ENCODE assay signal across 8 mouse cellular contexts in genomic region chr10:108113361-108114237, GRCm38 (mm10). TPM values are rescaled to one million over a fixed set of nuclear protein-coding genes. Genes with fewer than 3 reads are reported as not detected.
DNase-seq lines count a peak whose midpoint lies in the region; ATAC-seq and TF ChIP-seq lines count a peak whose summit lies in the region.

No protein-coding gene starts in this region.

- H3K9me3 ChIP-seq in forebrain, embryonic 13.5 days (replicated peaks), result no peaks in the 10 kb centered on the region
- no peaks in the 10 kb centered on the region for H3K9me3 ChIP-seq in limb, embryonic 14.5 days (ENCODE audit: control insufficient read depth, low read length)
- H3K9me3 ChIP-seq in midbrain, embryonic 15.5 days, result no peaks in the 10 kb centered on the region

- WGBS in forebrain, embryonic 13.5 days, result 56% methylated on average over 17 of the region's 17 CpGs
- 42% methylated on average over 17 of the region's 17 CpGs for WGBS in limb, embryonic 14.5 days
- WGBS in midbrain, embryonic 15.5 days, result 43% methylated on average over 17 of the region's 17 CpGs

- peak; percentile 65; the same call in 1 of the 2 replicates for ATAC-seq in forebrain, embryonic 13.5 days
- 0 out of 2 replicates have a peak, but pooled peaks have one; percentile 34 for ATAC-seq in limb, embryonic 14.5 days (ENCODE audit: low FRiP score, low read depth)
- peak; percentile 81 for ATAC-seq in midbrain, embryonic 15.5 days (replicated peaks)

- no peaks in the 10 kb centered on the region for H3K27me3 ChIP-seq in forebrain, embryonic 13.5 days
- H3K27me3 ChIP-seq in limb, embryonic 14.5 days (ENCODE audit: control insufficient read depth, insufficient read depth, low read length), result no peaks in the 10 kb centered on the region
- H3K27me3 ChIP-seq in midbrain, embryonic 15.5 days (replicated peaks), result no peaks in the 10 kb centered on the region

- peak overlapping the region; percentile 40 for H3K4me2 ChIP-seq in forebrain, embryonic 13.5 days
- peak overlapping the region; percentile 27 for H3K4me2 ChIP-seq in limb, embryonic 14.5 days (replicated peaks; ENCODE audit: low read depth, low read length, severe bottlenecking)
- peak overlapping the region; percentile 43 for H3K4me2 ChIP-seq in midbrain, embryonic 15.5 days

- no peaks in the 10 kb centered on the region for H3K4me1 ChIP-seq in forebrain, embryonic 13.5 days
- H3K4me1 ChIP-seq in limb, embryonic 14.5 days (ENCODE audit: control insufficient read depth, insufficient read depth, low read length), result no peaks in the 10 kb centered on the region
- no peaks in the 10 kb centered on the region for H3K4me1 ChIP-seq in midbrain, embryonic 15.5 days

- no peak overlapping the region for H3K4me3 ChIP-seq in forebrain, embryonic 13.5 days
- H3K4me3 ChIP-seq in limb, embryonic 14.5 days (replicated peaks; ENCODE audit: low read length), result 0 out of 2 replicates have a peak overlapping the region, but pooled peaks have one; percentile 1
- H3K4me3 ChIP-seq in midbrain, embryonic 15.5 days, result peak overlapping the region; percentile 30

- no peak for TF ChIP-seq POLR2A in limb, embryonic 14.5 days (IDR thresholded peaks at IDR 0.05; ENCODE audit: borderline replicate concordance, extremely low read depth, insufficient read depth, insufficient read length)

- 0 out of 2 replicates have a peak overlapping the region, but pooled peaks have one; percentile 5 for H3K9ac ChIP-seq in forebrain, embryonic 13.5 days
- no peak overlapping the region for H3K9ac ChIP-seq in limb, embryonic 14.5 days (ENCODE audit: low read depth, low read length, severe bottlenecking)
- no peak overlapping the region for H3K9ac ChIP-seq in midbrain, embryonic 15.5 days

- peak; percentile 15 for DNase-seq in urinary bladder, postnatal 25 days (ENCODE audit: low spot score)
- DNase-seq in urinary bladder, postnatal 4 days (ENCODE audit: low spot score in 2 of 2), result no peak
- DNase-seq in limb, embryonic 14.5 days (ENCODE audit: low spot score), result peak; percentile 18
- DNase-seq in thymus, adult 18-20 months, result no peak
- no peak for DNase-seq in layer of hippocampus, adult 11-12 months (ENCODE audit: low spot score)
- no peak for DNase-seq in adipocyte (ENCODE audit: low spot score)

- H3K36me3 ChIP-seq in forebrain, embryonic 13.5 days (ENCODE audit: poor library complexity, severe bottlenecking), result no peaks in the 10 kb centered on the region
- H3K36me3 ChIP-seq in limb, embryonic 14.5 days (ENCODE audit: control insufficient read depth, insufficient read depth, low read length), result no peaks in the 10 kb centered on the region
- H3K36me3 ChIP-seq in midbrain, embryonic 15.5 days (replicated peaks), result no peaks in the 10 kb centered on the region

- no peak overlapping the region for H3K27ac ChIP-seq in forebrain, embryonic 13.5 days
- no peak overlapping the region for H3K27ac ChIP-seq in limb, embryonic 14.5 days (replicated peaks; ENCODE audit: low read depth, low read length)
- H3K27ac ChIP-seq in midbrain, embryonic 15.5 days, result no peak overlapping the region

RNA-seq across cellular contexts. Expression of gene Ppp1r12a, which starts 48.4 kb away (rescaled TPM):
- polyA plus RNA-seq in forebrain, embryonic 13.5 days (2015; fragmentation: Nextera tagmentation; extraction: Ambion mirVana), result 75.8 and 81.4 TPM in 2 replicates
- polyA plus RNA-seq in limb, embryonic 14.5 days (2012; rRNA removed), result 49.5 and 58.0 TPM in 2 replicates
- polyA plus RNA-seq in limb, embryonic 14.5 days (2014; fragmentation: Nextera tagmentation; extraction: Ambion mirVana), result 72.8 and 77.0 TPM in 2 replicates
- 76.0 and 78.5 TPM in 2 replicates for polyA plus RNA-seq in midbrain, embryonic 15.5 days (2015; fragmentation: Nextera tagmentation; extraction: Ambion mirVana)

Comparison
In these comparisons a context has a peak if more than half of its experiments do, and no peak if none do; other contexts are left out.
1. DNase-seq: peak in urinary bladder, postnatal 25 days (single experiment) and limb, embryonic 14.5 days (single experiment); none in urinary bladder, postnatal 4 days (0 of 2), thymus, adult 18-20 months (0 of 2), layer of hippocampus, adult 11-12 months (single experiment) and adipocyte (single experiment).
2. Peak in every context shown above with its lines, with median percentiles within 50 percentile points of each other: ATAC-seq and H3K4me2 ChIP-seq.